27 mouse cellular contexts compared by ENCODE assay signal in the genomic region with DNA sequence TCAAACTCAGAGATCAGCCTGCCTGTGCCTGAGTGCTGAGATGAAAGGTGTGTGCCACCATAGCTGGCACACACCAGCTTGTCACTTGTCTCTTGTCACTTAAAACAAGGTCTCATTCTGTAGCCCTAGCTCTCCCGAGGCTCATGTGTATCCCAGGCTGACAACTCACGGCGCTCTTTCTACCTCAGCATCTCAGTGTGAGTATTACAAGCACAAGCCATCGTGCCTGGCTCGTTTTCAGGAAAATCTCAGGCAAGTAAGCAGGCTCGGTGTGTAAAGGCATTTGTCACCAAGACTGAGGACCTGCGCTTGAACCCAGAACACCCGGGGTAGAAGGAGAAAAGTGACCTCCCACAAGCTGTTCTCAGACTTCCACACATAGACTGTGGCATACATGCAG.
"Had no signal": no experiment of that assay in that cellular context is flagged by ENCODE, and none has a peak within 500 bp of the region (broad histone marks: within the 10 kb centered on the region; RNA-seq: fewer than 3 reads in every experiment).

No protein-coding gene starts in this region.

- H3K27ac ChIP-seq: embryonic facial prominence, embryonic 10.5 days; embryonic facial prominence, embryonic 12.5 days; embryonic facial prominence, embryonic 13.5 days; embryonic facial prominence, embryonic 15.5 days; forebrain, embryonic 10.5 days; forebrain, embryonic 12.5 days; forebrain, embryonic 13.5 days; forebrain, embryonic 15.5 days; gastrocnemius, adult 2 months had no signal

- H3K9me3 ChIP-seq: embryonic facial prominence, embryonic 10.5 days; embryonic facial prominence, embryonic 12.5 days; embryonic facial prominence, embryonic 13.5 days; embryonic facial prominence, embryonic 15.5 days; forebrain, embryonic 10.5 days; forebrain, embryonic 12.5 days; forebrain, embryonic 13.5 days; forebrain, embryonic 15.5 days had no signal

- H3K4me2 ChIP-seq: embryonic facial prominence, embryonic 12.5 days; embryonic facial prominence, embryonic 13.5 days; embryonic facial prominence, embryonic 15.5 days; forebrain, embryonic 12.5 days; forebrain, embryonic 13.5 days; forebrain, embryonic 15.5 days had no signal

- H3K9ac ChIP-seq: embryonic facial prominence, embryonic 12.5 days; embryonic facial prominence, embryonic 13.5 days; embryonic facial prominence, embryonic 15.5 days; forebrain, embryonic 12.5 days; forebrain, embryonic 13.5 days; forebrain, embryonic 15.5 days; forebrain, postnatal 0 days had no signal

- ATAC-seq: forebrain, embryonic 13.5 days; forebrain, embryonic 14.5 days; forebrain, embryonic 15.5 days; forebrain, embryonic 16.5 days; forebrain, postnatal 0 days had no signal

- H3K4me1 ChIP-seq: embryonic facial prominence, embryonic 10.5 days; embryonic facial prominence, embryonic 12.5 days; embryonic facial prominence, embryonic 13.5 days; embryonic facial prominence, embryonic 15.5 days; forebrain, embryonic 10.5 days; forebrain, embryonic 12.5 days; forebrain, embryonic 13.5 days; forebrain, embryonic 15.5 days had no signal

- H3K36me3 ChIP-seq: embryonic facial prominence, embryonic 12.5 days; embryonic facial prominence, embryonic 15.5 days; forebrain, embryonic 10.5 days; forebrain, embryonic 15.5 days had no signal

- H3K27me3 ChIP-seq: embryonic facial prominence, embryonic 12.5 days; embryonic facial prominence, embryonic 13.5 days; embryonic facial prominence, embryonic 15.5 days; forebrain, embryonic 12.5 days; forebrain, embryonic 13.5 days; forebrain, embryonic 15.5 days had no signal

- DNase-seq: cerebellum, adult 2 months; cerebellum, adult 8-10 months; cerebellum, adult 9-10 months; cerebellum, adult 9-11 months; cerebellum, postnatal 10 days; cerebellum, postnatal 14 days; cerebellum, postnatal 25 days; cerebellum, postnatal 36 days; embryo, embryonic 11 days; forebrain, postnatal 0 days; gastrocnemius, adult 2 months; gastrocnemius, postnatal 10 days; gastrocnemius, postnatal 14 days; gastrocnemius, postnatal 25 days; gastrocnemius, postnatal 36 days; heart, adult 18-20 months had no signal

- H3K4me3 ChIP-seq: embryonic facial prominence, embryonic 10.5 days; embryonic facial prominence, embryonic 12.5 days; embryonic facial prominence, embryonic 13.5 days; embryonic facial prominence, embryonic 15.5 days; erythroblast, embryonic 14.5 days; forebrain, embryonic 10.5 days; forebrain, embryonic 12.5 days; forebrain, embryonic 13.5 days; forebrain, embryonic 15.5 days; gastrocnemius, adult 2 months had no signal
